Mouse (Mus musculus): ENCODE measurements around the gene Cyp2d12.
"Not testable (repeated sequence)": the region's sequence is repeated elsewhere in the genome, so short reads cannot be mapped to it uniquely, and the experiment has no call there.

The Cyp2d12 gene

DNA sequence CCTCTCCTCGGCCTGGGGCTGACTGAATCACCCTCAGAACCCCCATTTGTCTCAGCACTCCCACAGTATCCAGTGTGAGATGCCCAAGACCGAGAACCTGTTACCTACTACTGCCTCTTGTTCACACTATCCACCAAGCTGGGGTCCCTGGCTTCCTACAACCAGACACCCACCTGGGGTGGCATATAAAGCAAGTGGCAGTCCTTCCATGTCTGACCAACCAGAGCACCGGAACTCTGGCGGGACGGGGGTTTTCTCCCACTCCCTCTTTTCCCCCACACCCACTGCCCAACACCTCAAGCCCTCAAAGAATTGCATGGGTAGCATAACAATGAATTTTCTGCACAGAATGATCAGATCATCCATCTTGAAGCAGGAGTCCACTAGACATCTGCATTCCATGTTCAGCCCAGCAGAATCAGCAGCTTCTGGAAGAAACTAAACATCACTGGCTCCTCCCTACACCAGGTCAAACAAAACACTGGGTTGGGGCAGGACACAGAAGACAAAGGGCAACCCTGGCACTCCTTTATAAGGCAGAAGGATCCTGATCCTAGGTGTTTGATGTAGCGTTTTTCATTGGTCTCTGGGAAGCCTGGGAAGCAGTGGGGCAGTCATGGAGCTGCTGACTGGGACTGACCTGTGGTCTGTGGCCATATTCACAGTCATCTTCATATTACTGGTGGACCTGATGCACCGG, at the start of gene Cyp2d12:
Gene Cyp2d12 (plus strand): TSS at position 542 of the 700 bp plus-strand sequence.
- DNase-seq = no peak

DNA sequence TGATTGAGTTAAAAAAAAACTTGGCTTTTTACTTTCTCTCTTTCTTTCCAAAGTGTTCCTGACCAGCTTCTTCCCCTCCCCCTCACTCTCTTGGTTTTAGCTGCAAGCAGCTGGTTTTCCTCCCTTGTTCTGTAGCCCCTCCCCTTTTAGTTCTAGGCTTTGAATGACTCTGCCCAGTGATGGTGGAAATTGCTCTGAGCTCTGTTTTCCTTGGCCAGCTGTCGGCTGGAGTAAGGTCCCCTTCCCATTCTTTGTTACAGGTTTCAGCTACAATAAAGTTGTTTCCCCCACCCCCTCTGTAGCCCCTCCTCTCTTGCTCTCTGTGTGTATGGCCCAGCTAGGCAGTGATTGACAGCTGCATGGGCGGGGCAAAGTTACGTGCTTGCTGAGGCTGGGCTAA, 47.9 kb upstream of the Cyp2d12 start:
- DNase-seq = no peak

DNA sequence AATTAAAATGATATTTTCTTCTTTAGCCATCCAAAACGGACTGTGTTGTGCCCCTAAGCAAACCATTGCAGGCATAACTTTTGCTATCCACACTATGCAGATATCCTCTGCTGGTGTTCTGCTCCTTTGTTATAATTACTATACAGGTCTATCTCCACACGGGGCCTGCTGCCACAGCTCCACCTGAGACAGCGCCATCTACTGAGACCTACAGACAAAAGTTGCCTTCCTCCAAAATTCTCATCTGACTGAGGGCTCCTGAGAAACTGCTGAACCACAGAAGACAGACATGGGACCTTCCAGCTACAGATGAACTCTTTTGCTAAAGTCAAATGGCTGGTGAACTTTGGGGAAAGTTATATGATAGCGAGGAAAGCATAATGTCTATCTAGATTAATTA, 47.1 kb upstream of the Cyp2d12 start:
- peak in 1 of 2 experiments; percentile 1 for DNase-seq

DNA sequence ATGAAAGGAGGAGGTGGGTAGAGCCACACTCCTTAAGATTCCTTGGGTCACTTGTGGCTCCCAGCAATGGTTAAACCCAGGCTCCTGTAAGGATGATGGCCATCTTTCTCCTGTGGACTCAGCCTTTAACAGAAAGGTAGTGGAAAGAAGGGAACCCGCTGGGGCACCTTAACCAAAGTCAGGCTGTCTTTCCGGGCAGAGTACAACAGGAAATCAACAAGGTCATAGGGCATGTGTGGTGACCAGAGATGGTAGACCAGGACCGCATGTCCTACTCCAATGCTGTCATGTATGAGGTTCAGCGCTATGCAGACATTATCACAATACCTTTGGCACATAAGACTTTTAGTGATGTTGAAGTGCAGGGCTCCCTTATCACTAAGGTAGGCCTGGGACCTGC, 45.4 kb upstream of the Cyp2d12 start:
- DNase-seq = not testable (repeated sequence)

DNA sequence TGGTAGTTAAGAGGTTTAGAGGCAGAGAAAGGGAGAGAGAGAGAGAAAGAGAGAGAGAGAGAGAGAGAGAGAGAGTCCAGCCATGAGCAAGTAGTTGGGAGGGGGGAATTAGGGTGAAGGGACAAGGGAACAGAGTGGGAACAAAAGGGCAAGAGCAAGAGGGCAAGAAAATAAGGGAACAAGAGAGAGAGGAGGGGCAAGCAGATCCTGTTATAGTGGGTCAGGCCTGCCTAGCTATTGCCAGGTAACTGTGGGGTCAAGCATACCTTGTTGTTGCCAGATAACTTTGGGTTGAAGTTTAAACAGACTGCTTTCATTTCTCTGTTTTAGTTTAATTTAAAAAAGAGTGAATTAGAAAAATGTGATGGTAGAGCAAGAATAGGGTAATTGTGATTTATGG, 44.4 kb upstream of the Cyp2d12 start:
- not testable (repeated sequence) for DNase-seq

DNA sequence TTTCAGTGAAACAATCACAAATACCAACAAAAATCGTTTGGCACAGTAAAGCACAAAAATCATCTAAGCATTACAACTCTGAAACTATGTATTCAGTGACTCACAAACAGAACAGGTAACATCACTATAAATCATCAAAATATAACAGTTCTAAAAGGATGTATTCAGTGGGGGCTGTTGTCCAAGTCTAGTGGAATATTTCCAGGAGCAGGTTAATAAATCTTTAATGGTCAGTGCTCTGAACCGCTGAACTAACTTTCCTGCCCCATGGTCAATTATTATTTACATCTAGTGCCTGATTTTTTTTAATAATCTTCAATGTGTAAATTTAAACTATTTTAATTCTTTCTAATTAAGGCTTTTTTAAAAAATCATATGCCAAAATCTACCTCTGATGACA, 42.8 kb upstream of the Cyp2d12 start:
- not testable (repeated sequence) for DNase-seq

DNA sequence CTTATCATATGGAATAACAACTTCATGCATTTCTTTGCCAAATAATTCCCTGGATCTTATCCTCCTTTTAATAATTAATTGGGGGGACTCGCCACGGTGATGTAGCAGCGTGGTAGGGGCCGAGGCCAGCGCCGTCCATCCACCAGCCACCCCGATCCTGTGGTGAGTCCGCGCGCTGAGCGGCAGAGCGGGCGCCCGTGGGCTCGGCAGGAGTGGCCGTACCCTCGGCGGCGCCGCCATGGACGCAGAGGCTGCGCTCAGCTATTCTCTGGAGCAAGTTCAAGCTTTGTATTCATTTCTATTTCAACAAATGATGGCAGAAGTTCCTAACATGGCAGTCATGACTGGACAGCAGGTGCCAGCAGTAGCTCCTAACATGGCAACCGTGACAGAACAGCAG, 38.7 kb upstream of the Cyp2d12 start:
- not testable (repeated sequence) for DNase-seq

DNA sequence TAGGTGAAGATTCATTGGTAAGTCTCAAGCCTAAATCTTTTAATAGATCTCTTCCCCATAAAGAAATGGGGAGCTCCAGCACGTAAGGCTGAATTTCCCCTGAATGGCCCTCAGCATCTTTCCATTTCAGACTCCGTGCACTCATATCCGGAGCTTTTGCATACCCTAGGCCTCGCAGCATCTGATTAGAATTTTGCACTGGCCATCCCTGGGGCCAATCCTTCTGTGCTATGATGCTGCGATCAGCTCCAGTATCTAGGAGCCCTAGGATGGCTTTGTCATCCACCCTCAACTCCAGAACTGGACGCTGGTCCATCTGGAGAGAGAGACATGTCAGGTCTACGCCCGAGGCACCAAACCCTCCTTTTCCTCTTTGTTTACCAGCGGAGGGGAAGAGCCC, 27.5 kb upstream of the Cyp2d12 start:
- not testable (repeated sequence) for DNase-seq

DNA sequence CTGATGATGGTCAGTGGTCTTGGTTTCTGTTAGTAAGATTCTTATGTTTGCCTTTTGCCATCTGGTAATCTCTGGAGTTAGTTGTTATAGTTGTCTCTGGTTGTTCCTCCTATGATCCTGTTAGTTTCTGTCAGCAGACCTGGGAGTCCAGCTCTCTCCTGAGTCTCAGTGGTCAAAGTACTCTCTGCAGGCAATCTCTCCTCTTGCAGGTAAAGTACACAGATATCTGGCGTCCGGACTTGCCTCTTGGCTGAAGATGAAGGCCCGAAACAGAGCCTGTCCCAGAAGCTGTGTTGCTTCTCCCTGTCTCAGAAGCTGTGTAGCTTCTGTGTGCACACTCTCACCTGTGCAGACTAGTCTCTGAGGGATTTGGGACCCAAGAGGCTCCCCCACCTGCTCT, 22.2 kb upstream of the Cyp2d12 start:
- DNase-seq = not testable (repeated sequence)

DNA sequence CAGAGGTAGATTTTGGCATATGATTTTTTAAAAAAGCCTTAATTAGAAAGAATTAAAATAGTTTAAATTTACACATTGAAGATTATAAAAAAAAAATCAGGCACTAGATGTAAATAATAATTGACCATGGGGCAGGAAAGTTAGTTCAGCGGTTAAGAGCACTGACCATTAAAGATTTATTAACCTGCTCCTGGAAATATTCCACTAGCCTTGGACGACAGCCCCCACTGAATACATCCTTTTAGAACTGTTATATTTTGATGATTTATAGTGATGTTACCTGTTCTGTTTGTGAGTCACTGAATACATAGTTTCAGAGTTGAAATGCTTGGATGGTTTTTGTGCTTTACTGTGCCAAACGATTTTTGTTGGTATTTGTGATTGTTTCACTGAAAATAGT, 11.9 kb upstream of the Cyp2d12 start:
- DNase-seq = not testable (repeated sequence)

DNA sequence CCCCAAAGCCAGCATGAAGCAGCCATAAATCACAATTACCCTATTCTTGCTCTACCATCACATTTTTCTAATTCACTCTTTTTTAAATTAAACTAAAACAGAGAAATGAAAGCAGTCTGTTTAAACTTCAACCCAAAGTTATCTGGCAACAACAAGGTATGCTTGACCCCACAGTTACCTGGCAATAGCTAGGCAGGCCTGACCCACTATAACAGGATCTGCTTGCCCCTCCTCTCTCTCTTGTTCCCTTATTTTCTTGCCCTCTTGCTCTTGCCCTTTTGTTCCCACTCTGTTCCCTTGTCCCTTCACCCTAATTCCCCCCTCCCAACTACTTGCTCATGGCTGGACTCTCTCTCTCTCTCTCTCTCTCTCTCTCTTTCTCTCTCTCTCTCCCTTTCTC, 10.3 kb upstream of the Cyp2d12 start:
- DNase-seq = not testable (repeated sequence)

DNA sequence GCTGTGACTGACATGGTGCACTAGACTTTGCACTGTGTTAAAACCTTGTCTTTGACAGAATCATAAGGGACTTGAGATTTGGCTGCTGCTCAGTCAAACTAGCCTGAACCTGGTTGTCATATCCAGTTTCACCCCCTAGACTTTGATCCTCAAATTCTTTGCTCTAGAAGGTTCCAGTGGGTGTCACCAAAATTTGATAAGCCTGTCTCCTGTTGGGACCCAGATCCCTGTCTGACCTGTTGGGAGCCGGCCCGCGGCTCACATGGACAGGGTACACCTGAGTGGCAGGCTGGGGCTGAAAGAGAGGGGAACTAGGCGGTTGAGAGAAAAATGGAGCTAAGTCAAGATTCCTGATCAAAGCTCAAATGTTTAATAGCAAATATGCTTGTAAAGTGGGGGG, 7.1 kb upstream of the Cyp2d12 start:
- not testable (repeated sequence) for DNase-seq

DNA sequence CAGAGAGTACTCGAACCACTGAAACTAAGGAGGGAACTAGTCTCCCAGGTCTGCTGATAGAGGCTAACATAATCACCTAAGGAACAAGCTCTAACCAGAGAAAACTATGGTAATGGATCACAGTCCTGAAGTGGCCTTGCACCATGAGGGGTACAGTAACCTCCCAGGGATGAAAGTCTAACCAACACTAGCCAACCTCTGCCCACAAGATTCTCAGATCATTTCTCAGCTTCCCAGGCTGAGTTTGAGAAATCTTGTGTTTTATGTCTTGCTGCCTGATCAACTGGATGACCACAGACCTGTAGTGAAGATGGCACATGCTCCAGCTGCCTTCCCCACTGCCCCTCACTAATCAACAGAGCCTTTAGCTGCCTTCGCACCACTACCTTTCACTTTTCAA, 1.7 kb upstream of the Cyp2d12 start:
- not testable (repeated sequence) for DNase-seq

DNA sequence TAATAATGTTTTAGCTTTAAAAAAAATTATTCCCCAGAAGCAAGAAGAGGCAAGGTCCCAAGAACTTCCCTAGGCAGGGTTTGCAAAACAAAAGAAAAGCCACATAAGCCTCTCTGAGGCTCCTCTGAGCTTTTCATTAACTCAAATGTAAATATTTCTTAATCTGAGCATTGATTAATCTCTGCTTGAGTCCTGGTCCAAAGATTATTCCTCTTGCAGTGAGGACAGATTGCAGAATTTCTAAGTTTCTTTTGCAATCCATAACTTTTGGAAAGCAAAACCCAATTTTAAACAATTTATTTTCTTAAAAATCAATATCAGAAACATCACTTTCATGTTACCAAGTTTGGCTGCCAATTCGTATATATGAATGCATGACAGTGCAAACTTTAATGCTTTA, 18.0 kb downstream of the Cyp2d12 start:
- DNase-seq = no peak

DNA sequence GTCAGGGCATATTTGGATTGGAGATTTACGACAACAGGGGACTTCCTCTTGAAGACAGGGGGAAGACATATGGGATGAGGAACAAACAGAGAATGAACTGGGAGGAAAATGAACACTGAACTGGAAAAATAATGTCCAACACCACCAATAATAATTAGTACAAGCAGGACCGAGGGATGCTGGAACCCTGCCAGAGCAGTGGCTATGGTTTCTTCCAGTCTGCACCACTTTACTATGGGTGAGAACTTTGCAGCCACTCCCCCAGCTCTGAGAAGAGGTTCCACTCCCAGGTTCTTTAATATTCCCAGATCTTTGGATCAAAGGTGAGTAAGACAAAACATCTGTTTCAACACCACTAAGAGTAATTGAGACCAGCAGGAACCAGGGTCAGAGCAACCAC, 24.2 kb downstream of the Cyp2d12 start:
- no peak for DNase-seq

DNA sequence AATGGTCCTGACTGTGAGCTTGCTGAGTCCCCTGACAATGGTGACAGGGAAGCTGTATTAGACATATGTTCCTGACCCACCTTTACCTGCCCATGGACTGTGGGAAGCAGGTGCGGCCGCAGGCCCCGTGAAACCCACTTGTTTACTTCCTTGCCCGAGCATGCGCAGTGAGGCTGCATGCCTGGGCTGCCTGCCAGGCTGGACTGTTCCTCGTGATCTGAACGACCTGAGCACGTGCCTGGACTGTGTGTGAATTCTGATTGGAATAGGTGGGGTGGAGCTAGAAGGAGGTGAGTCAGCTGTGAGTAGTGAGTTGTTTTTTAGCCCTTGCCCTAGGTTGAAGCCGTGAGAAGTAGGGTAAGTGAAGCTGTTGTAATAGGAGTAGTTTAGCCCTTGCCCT, 27.7 kb downstream of the Cyp2d12 start:
- no peak for DNase-seq
